Mouse (Mus musculus) bone marrow, adult 2 months (tissue): ENCODE measurements around the gene Rd3l.

Experiments used
- CTCF ChIP-seq: fragments of 200-500 bp; IDR thresholded peaks from 2 replicates; pipeline ENCODE4 v1.5.1; 2011; ENCODE audit warnings: low read length, control low read depth; ENCODE audit not compliant: control insufficient read depth, insufficient read depth
- POLR2A ChIP-seq: fragments of 200-500 bp; IDR thresholded peaks from 2 replicates; pipeline ENCODE4 v1.6.1; 2011; ENCODE audit warnings: low read depth, mild to moderate bottlenecking, control low read depth, low read length, borderline replicate concordance; ENCODE audit not compliant: control insufficient read depth

- TF ChIP-seq CTCF, result no peak
- TF ChIP-seq POLR2A, result no peak
Observed at GRCm38 (mm10) chr12:111950486-111950885, 30.6 kb downstream of the Rd3l start.
